Mouse (Mus musculus) spleen, adult 2 months (tissue): Measurements from ENCODE around the gene Dglucy. TPM values are rescaled to one million over a fixed set of nuclear protein-coding genes. Genes with fewer than 3 reads are reported as not detected.
A peak's percentile ranks its signal among the peaks of the same experiment; 100 is the strongest.

Source experiments
- DNase-seq, 2 experiments: peaks; one replicate each; pipeline versions ENCODE4 v3.0.0 to v3.0.0-alpha.2; 2012 to 2021; ENCODE audit warnings: low spot score in 2 of 2, low read depth in 1 of 2
- H3K27ac ChIP-seq: fragments of 200-500 bp; 2 replicates; pipeline ENCODE4 v1.5.1; 2012; ENCODE audit warnings: low read length, inconsistent platforms; ENCODE audit not compliant: insufficient read depth
- H3K27me3 ChIP-seq: fragments of 200-500 bp; 2 replicates; pipeline ENCODE4 v1.6.1; 2012; ENCODE audit warnings: mild to moderate bottlenecking, moderate library complexity, low read length, inconsistent platforms; ENCODE audit not compliant: control insufficient read depth, insufficient read depth
- H3K36me3 ChIP-seq: fragments of 200-500 bp; 2 replicates; pipeline ENCODE4 v1.6.1; 2012; ENCODE audit warnings: mild to moderate bottlenecking, low read length, inconsistent platforms; ENCODE audit not compliant: control insufficient read depth, insufficient read depth
- H3K4me1 ChIP-seq: fragments of 200-500 bp; 2 replicates; pipeline ENCODE4 v1.6.1; 2011; ENCODE audit warnings: inconsistent platforms; ENCODE audit not compliant: control insufficient read depth, insufficient read depth, insufficient read length
- H3K4me3 ChIP-seq: fragments of 200-500 bp; 2 replicates; pipeline ENCODE4 v1.5.1; 2011; ENCODE audit warnings: mild to moderate bottlenecking, inconsistent platforms; ENCODE audit not compliant: insufficient read depth, insufficient read length; ENCODE audit errors: extremely low read depth
- CTCF ChIP-seq: fragments of 200-500 bp; IDR thresholded peaks from 2 replicates; pipeline ENCODE4 v1.5.1; 2011; ENCODE audit warnings: mild to moderate bottlenecking, inconsistent platforms; ENCODE audit not compliant: insufficient read depth, insufficient read length, insufficient replicate concordance; ENCODE audit errors: extremely low read depth
- POLR2A ChIP-seq: fragments of 200-500 bp; IDR thresholded peaks from 2 replicates; pipeline ENCODE4 v1.6.1; 2011; ENCODE audit warnings: low read depth, low read length, inconsistent platforms
- WGBS: fragments of 180-500 bp; shearing (Covaris S2); methylation state at CpG from one replicate; pipeline ENCODE4 v1.1.7; 2018; 5-methylcytosine and 5-hydroxymethylcytosine counted together
- polyA plus RNA-seq: library from polyadenylated mRNA; depleted of rRNA; stranded (reverse); fragments of >200 nt; gene quantifications from 2 replicates; pipeline ENCODE4 v1.2.3, GENCODE M21; 2012

Dglucy gene
- polyA plus RNA-seq, 1 experiment: 5.2 TPM

GRCm38 (mm10) chr12:100887801-100888258 is 109.0 kb downstream of the Dglucy start:
- peaks cover 5% of the 10 kb centered on the region; the same call in 1 of the 2 replicates for H3K4me1 ChIP-seq
- peak in 1 of 2 experiments; percentile 28 for DNase-seq
- H3K4me3 ChIP-seq: peak overlapping the region; percentile 19; the same call in 1 of the 2 replicates
- no peaks in the 10 kb centered on the region for H3K27me3 ChIP-seq
- 23% methylated on average over 12 of the region's 12 CpGs for WGBS
- H3K36me3 ChIP-seq: no peaks in the 10 kb centered on the region
- TF ChIP-seq POLR2A: no peak
- TF ChIP-seq CTCF: no peak
- peak overlapping the region; percentile 65 for H3K27ac ChIP-seq

GRCm38 (mm10) chr12:100890548-100890947 is 111.7 kb downstream of the Dglucy start:
- DNase-seq: no peak
- H3K36me3 ChIP-seq: no peaks in the 10 kb centered on the region
- H3K4me1 ChIP-seq: no peaks in the 10 kb centered on the region; the same call in 1 of the 2 replicates
- H3K27me3 ChIP-seq: no peaks in the 10 kb centered on the region
- WGBS: 67% methylated on average over 3 of the region's 3 CpGs
- H3K27ac ChIP-seq: peak overlapping the region; percentile 56; the same call in 1 of the 2 replicates
- no peak for TF ChIP-seq POLR2A
- TF ChIP-seq CTCF: no peak
- H3K4me3 ChIP-seq: no peak overlapping the region

GRCm38 (mm10) chr12:100895504-100895903 is 116.6 kb downstream of the Dglucy start:
- DNase-seq: peak in 1 of 2 experiments; percentile 59
- TF ChIP-seq POLR2A: no peak
- TF ChIP-seq CTCF: no peak
- H3K4me3 ChIP-seq: no peak overlapping the region
- peak overlapping the region; percentile 13; the same call in 1 of the 2 replicates for H3K27ac ChIP-seq
- H3K27me3 ChIP-seq: peaks cover 2% of the 10 kb centered on the region; the same call in 1 of the 2 replicates
- 3% methylated on average over 2 of the region's 2 CpGs for WGBS
- peaks cover 6% of the 10 kb centered on the region; the same call in 1 of the 2 replicates for H3K4me1 ChIP-seq
- H3K36me3 ChIP-seq: no peaks in the 10 kb centered on the region

- TF ChIP-seq POLR2A (no peak), CTCF (no peak)
- WGBS: 77% methylated on average over 3 of the region's 3 CpGs
- Histone ChIP-seq H3K27me3 (peaks cover 2% of the 10 kb centered on the region; the same call in 1 of the 2 replicates), H3K27ac (no peak overlapping the region), H3K36me3 (no peaks in the 10 kb centered on the region), H3K4me1 (peaks cover 6% of the 10 kb centered on the region; the same call in 1 of the 2 replicates), H3K4me3 (no peak overlapping the region)
- no peak for DNase-seq
Observed at GRCm38 (mm10) chr12:100896661-100897060, 117.8 kb downstream of the Dglucy start.

GRCm38 (mm10) chr12:100897736-100898650 is 119.1 kb downstream of the Dglucy start:
- 38% methylated on average over 12 of the region's 12 CpGs for WGBS
- Histone ChIP-seq H3K4me1 (peaks cover 6% of the 10 kb centered on the region; the same call in 1 of the 2 replicates), H3K4me3 (peak overlapping the region; percentile 57; the same call in 1 of the 2 replicates), H3K27me3 (peaks cover 2% of the 10 kb centered on the region; the same call in 1 of the 2 replicates), H3K36me3 (no peaks in the 10 kb centered on the region), H3K27ac (no peak overlapping the region)
- TF ChIP-seq POLR2A (no peak), CTCF (no peak)
- DNase-seq: no peak

- peak in 1 of 2 experiments; percentile 20 for DNase-seq
- WGBS: 2% methylated on average over 30 of the region's 30 CpGs
- Histone ChIP-seq H3K4me1 (peaks cover 9% of the 10 kb centered on the region; the same call in 1 of the 2 replicates), H3K36me3 (no peaks in the 10 kb centered on the region), H3K27ac (peak overlapping the region; percentile 31), H3K27me3 (peaks cover 2% of the 10 kb centered on the region; the same call in 1 of the 2 replicates), H3K4me3 (peak overlapping the region; percentile 57)
- TF ChIP-seq CTCF (no peak), POLR2A (no peak)
Observed at GRCm38 (mm10) chr12:100899111-100899640, 120.3 kb downstream of the Dglucy start.
